Mouse (Mus musculus) erythroid progenitor cell, adult 5-6 weeks (primary cell): ENCODE results near the gene 4930404N11Rik. TPM values are rescaled to one million over a fixed set of nuclear protein-coding genes. Genes with fewer than 3 reads are reported as not detected.
A peak's percentile ranks its signal among the peaks of the same experiment; 100 is the strongest.

Source experiments
- ATAC-seq: replicated peaks from 2 replicates; pipeline ENCODE4 v1.8.0; 2016; ENCODE audit warnings: moderate number of reproducible peaks, mild to moderate bottlenecking, moderate TSS enrichment, inconsistent platforms; ENCODE audit not compliant: poor library complexity, low FRiP score, severe bottlenecking
- total RNA-seq, 2 experiments: library from RNA; stranded (forward) in 1 of 2; stranded (reverse) in 1 of 2; fragments of 150-400 nt in 1 of 2; fragments of 186-747, 209-891 nt in 1 of 2; gene quantifications; 2 replicates each; pipeline versions ENCODE4 v1.2.3 to v1.2.4; 2015 to 2017; ENCODE audit warnings: low replicate concordance in 2 of 2

Gene 4930404N11Rik
- total RNA-seq, 2 experiments from 2014 or later = 14.8 to 15.1 TPM

- peak; percentile 74 for ATAC-seq
Measured at GRCm38 (mm10) chr10:81383802-81384604, 18.4 kb upstream of the 4930404N11Rik start, which contains the start of the genes Dohh and Gm48551. Gene Dohh (plus strand): TSS chr10:81384428. Gene Gm48551 (plus strand): TSS chr10:81384466.

DNA sequence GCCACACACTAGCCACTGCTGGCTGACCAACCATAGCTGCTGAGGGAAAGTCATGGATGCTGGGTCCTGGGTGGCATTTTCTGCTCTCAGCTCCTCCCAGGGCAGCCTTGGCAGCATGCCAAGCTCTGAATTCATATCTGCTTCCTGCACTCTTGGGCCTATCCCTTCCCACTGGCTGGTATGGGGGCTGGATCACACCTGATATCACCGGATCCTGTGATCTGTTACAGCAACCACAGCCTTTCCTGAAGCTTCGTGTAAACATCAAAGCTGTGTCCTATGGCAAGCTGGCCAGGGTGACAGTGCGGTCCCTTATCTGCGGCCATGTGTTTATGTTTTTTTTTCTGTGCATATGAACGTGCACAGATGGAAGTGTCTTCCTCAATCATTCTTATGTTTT lies 16.4 kb upstream of the 4930404N11Rik start:
- peak; percentile 67 for ATAC-seq

DNA sequence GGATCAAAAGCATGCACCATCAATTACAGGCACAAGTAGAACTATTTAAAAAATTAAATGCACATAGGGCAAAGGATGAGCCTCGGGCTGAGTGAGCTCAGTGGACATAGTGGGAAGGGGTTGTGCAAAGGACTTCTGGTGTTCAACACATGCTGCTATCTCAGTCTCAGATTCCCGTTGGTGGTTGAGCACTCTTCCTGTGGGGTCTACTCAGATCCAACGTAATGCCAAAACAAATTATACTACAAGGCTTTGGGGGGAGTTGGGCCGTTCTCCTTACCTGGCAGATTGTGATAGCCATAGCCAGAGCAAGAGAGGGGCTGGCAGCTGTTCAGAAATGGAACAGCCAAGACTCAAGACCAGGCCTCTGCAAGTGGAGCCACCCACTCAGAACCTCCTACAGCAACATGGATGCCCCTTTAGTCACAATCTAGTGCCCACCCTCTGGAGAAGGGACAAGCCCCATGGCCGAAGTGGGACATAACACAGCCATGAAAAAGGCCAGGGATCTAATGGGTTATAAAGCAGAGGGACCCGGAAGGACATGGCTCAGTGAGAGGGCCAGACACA lies 14.3 kb upstream of the 4930404N11Rik start:
- ATAC-seq = no peak

DNA sequence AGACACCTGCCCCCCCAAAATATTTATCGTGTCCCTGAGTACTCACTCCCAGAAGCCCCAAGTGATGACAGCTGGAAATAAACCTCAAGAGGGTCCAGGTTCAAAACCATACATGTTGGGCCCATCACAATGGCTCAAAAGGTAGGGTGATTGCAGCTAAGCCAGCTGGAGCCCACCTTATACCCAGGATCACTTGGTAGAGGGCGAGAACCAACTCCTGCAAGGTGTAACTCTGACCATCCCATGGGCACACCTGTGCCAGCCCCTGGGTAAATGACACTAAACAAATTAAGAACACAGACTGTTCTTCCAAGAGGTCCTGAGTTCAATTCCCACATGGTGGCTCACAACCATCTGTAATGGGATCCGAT lies 13.6 kb upstream of the 4930404N11Rik start:
- no peak for ATAC-seq

- ATAC-seq = peak; percentile 68
Measured at GRCm38 (mm10) chr10:81378553-81379182, 13.1 kb upstream of the 4930404N11Rik start.

GRCm38 (mm10) chr10:81377793-81378552 lies 12.4 kb upstream of the 4930404N11Rik start, which contains the start of gene Fzr1:
Gene Fzr1 (minus strand): TSS chr10:81378516.
- no peak for ATAC-seq

DNA sequence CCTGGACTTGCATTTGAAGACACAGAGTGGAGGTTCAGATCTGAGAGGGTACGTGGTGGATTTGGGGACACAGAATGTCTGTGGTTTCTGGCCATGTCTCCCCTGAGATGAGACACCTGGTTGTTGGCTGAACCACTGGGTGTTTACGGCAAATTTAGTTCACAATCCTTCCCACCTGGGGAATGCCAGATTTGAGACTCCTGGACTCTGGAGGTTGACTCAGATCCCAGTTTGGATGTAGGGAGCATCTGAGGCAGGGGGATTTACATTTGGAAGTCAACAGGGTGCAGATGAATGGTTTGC lies 11.7 kb upstream of the 4930404N11Rik start:
- no peak for ATAC-seq

DNA sequence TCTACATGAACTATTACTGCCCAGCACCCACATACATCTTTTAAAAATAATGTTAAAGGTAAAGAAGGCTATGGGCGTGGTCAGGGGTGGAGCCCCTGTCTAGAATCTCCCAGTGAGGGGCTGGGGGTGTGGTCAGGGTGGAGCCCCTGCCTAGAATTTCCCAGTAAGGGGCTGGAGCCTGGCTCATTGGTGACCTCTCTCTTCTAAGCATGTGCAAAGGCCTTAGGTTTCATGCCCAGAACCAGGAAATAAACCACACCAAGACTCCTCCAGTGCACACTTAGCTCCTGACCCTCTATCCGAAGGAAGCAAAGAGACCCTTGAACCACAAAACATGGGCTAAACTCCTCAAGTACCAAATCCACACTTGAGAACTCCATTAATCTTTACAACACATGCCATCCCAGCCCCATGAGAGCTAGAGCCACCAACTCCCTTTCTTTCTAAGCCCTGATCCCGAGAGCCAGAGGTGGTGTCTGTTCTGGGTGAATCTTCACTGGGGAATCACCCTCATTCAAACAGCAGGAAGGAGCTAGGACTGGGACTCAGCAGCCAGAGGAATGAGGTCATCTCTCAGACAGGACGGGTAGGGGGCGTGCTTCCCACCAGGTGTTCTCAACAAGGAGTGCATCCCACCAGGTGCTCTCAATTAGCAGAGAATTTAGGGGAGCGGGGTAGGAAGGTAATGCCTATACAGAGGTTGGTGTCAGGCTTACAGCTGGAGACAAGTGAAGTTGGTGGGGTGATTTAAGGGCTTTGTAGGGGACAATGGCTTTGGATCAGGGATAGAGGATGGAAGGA lies 11.1 kb upstream of the 4930404N11Rik start:
- ATAC-seq = 0 out of 2 replicates have a peak, but pooled peaks have one; percentile 10

DNA sequence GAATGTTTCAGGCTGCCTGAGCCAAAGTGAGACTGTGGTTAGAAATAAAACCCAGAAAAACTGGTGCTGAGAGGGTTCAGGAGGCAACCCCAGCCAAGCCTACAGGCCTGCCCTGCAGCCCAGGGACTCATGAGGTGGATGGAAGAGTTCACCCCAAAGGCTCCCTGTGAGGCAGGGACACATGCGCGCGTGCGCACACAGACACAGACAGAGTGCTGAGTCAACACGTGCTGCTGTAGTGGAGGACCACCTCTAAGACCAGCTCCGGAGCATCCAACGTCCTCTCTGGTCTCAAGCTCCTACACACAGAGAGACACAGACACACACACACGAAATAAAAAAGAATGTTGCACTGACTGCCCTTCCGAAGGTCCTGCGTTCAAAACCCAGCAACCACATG lies 9.7 kb upstream of the 4930404N11Rik start:
- no peak for ATAC-seq

GRCm38 (mm10) chr10:81367207-81367495 lies 1.5 kb upstream of the 4930404N11Rik start:
- no peak for ATAC-seq

GRCm38 (mm10) chr10:81366477-81367206 lies 1.0 kb upstream of the 4930404N11Rik start:
- ATAC-seq = 0 out of 2 replicates have a peak, but pooled peaks have one; percentile 0

DNA sequence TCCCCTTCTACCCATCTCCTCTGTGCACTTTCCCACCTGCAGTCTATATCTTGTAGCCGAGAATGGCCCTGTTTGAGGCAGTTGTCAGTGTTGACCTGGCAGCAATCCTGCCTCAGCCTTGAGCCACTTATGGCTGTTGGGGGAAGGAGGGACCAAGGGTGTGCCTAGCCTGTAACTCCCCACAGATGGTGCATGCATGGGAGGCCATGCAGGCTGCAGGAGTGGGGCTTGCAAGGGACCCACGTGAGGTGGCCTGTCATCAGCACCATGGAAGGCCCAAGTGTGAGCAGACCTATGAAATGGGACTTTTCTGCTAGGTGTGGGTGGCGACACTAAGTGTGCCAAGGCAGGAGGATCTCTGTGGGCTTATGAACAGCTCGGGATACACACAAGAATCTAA lies 543 bp downstream of the 4930404N11Rik start:
- peak; percentile 9 for ATAC-seq

DNA sequence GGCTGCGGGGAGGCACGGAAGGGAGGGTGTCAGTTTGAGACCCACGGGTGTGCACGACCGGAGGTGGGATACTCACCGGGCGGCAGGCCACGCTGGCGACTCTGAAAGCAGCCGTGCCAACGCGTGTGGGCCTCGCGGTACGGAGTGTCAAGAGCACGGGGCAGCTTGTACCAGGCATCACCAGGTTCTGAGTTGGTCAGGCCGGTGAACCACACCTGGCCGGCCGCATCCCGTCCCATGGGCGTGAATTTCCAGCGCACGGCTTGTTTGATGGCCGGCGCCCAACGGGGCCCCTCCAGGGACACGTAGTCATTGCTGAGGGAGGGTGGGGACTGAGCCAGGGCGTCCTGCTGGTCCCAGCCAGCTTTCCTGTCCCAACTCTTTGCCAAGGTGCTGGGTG lies 950 bp downstream of the 4930404N11Rik start:
- 0 out of 2 replicates have a peak, but pooled peaks have one; percentile 0 for ATAC-seq

- ATAC-seq = no peak
Measured at GRCm38 (mm10) chr10:81363436-81364346, 1.9 kb downstream of the 4930404N11Rik start.

DNA sequence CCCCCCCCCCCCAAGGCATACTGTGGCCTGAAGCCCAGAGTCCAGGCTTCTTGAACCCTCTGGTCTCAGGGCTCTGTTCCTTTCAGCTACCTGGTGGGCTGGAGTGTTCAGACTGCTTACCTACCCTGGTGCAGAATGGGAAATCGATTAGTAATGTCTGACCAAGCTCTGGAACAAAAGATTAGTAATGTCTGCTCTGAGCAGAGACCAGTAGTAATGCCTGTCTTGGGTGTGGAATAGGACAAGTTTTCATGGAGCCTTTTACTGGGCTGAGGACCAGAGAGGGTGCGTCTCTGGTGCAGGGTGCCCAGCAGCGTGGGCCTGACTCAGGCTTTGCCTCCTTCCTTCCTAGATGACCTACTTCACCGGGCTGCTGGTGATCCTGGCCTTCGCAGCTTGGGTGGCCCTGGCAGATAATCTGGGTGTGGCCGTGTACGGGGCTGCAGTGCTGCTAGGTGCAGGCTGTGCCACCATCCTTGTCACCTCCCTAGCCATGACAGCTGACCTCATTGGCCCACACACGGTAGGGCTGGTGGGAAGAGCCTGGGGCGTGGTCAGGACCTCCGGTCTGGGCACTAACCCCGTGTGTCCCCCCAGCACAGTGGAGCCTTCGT lies 3.2 kb downstream of the 4930404N11Rik start:
- peak; percentile 66 for ATAC-seq

DNA sequence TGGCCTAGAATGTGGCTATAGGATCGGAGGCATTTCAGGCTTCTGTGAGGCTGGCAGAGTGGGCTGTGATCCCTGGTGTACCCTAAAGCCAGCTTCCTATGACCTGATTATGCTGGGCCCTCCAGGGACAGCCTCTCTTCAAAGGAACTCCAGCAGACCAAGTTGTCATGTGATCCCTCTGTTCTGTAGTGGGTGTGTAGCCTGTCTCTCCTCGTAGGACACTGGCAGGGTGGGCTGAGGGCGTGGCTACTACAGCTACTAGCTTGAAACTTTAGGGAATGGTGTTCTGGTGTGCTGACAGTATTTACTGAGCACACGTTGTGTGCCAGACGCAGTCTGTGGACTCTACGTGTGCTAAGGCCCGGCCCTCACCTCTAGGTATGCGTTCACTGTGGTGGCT lies 4.9 kb downstream of the 4930404N11Rik start:
- no peak for ATAC-seq

DNA sequence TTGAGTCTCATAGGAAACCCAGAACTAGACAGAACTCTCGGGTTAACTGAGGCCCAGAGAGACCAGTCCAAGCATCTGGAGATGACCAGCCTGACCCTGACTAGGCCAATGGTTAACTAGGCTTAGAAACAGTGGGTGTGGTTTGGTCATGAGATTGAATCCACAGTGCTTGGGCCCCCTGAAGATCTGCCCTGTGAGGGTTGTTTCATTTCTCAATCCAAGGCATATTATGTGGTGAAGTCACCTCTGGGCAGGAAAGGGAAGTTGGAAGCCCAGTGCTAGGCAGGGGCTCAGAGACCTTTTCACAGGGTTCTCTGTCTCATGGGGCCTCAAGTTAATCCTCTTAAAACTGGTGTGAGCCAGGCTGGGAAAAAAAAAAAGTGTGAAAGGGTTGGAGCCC lies 6.8 kb downstream of the 4930404N11Rik start:
- ATAC-seq = no peak

GRCm38 (mm10) chr10:81358209-81358608 lies 7.4 kb downstream of the 4930404N11Rik start:
- no peak for ATAC-seq
